Mouse (Mus musculus) kidney, adult 2 months (tissue): ENCODE results near the gene Zc3h12c. TPM values are rescaled to one million over a fixed set of nuclear protein-coding genes. Genes with fewer than 3 reads are reported as not detected.
"Not testable (repeated sequence)": the region's sequence is repeated elsewhere in the genome, so short reads cannot be mapped to it uniquely, and the experiment has no call there.

Experiments
- DNase-seq: peaks from one replicate; pipeline ENCODE4 v3.0.0; 2021
- H3K27ac ChIP-seq: fragments of 200-500 bp; 2 replicates; pipeline ENCODE4 v1.5.1; 2012; ENCODE audit warnings: low read depth, low read length, control low read depth, inconsistent platforms; ENCODE audit not compliant: insufficient read depth
- H3K27me3 ChIP-seq: fragments of 200-500 bp; replicated peaks from 2 replicates; pipeline ENCODE4 v1.6.1; 2012; ENCODE audit warnings: mild to moderate bottlenecking, moderate library complexity, low read length, inconsistent platforms; ENCODE audit not compliant: control insufficient read depth, insufficient read depth
- H3K36me3 ChIP-seq: fragments of 200-500 bp; 2 replicates; pipeline ENCODE4 v1.6.1; 2012; ENCODE audit warnings: mild to moderate bottlenecking, moderate library complexity, low read length, inconsistent platforms; ENCODE audit not compliant: control insufficient read depth, insufficient read depth
- H3K4me1 ChIP-seq: fragments of 200-500 bp; 2 replicates; pipeline ENCODE4 v1.6.1; 2011; ENCODE audit warnings: low read length; ENCODE audit not compliant: control insufficient read depth, insufficient read depth
- H3K4me3 ChIP-seq: fragments of 200-500 bp; 2 replicates; pipeline ENCODE4 v1.5.1; 2011; ENCODE audit warnings: mild to moderate bottlenecking, low read depth, low read length, control low read depth; ENCODE audit not compliant: insufficient read depth
- CTCF ChIP-seq: fragments of 200-500 bp; conservative IDR thresholded peaks from 2 replicates; pipeline ENCODE4 v1.5.1; 2011; ENCODE audit warnings: low read depth, mild to moderate bottlenecking, control low read depth, low read length, moderate library complexity, mixed read lengths; ENCODE audit not compliant: insufficient read depth, insufficient read length
- POLR2A ChIP-seq: fragments of 200-500 bp; IDR thresholded peaks from one replicate; pipeline ENCODE4 v1.6.1; 2011; ENCODE audit warnings: low read depth, low read length, control low read depth
- WGBS: fragments of 180-500 bp; shearing (Covaris S2); methylation state at CpG from one replicate; pipeline ENCODE4 v1.1.7; 2018; 5-methylcytosine and 5-hydroxymethylcytosine counted together
- polyA plus RNA-seq: library from polyadenylated mRNA; depleted of rRNA; stranded (reverse); fragments of >200 nt; gene quantifications from 2 replicates; pipeline ENCODE4 v1.2.3, GENCODE M21; 2012; rRNA removed

Zc3h12c gene
- polyA plus RNA-seq, 1 experiment, result 6.0 TPM

GRCm38 (mm10) chr9:52076089-52076488 is 92.3 kb downstream of the Zc3h12c start:
- no peaks in the 10 kb centered on the region for H3K27me3 ChIP-seq
- H3K4me1 ChIP-seq, result no peaks in the 10 kb centered on the region
- H3K36me3 ChIP-seq, result peaks cover 16% of the 10 kb centered on the region
- H3K4me3 ChIP-seq, result no peak overlapping the region
- TF ChIP-seq CTCF, result no peak
- TF ChIP-seq POLR2A, result no peak
- no peak overlapping the region for H3K27ac ChIP-seq
- WGBS, result 87% methylated on average over 2 of the region's 2 CpGs
- no peak for DNase-seq

- no peak for TF ChIP-seq POLR2A
- TF ChIP-seq CTCF, result no peak
- Histone ChIP-seq H3K4me3 (no peak overlapping the region), H3K27me3 (no peaks in the 10 kb centered on the region), H3K4me1 (no peaks in the 10 kb centered on the region), H3K36me3 (peaks cover 21% of the 10 kb centered on the region), H3K27ac (no peak overlapping the region)
- no peak for DNase-seq
These were observed 96.2 kb downstream of the Zc3h12c start for GRCm38 (mm10) chr9:52072202-52072601.

GRCm38 (mm10) chr9:52071352-52071751 is 97.0 kb downstream of the Zc3h12c start:
- DNase-seq, H3K4me3 ChIP-seq, H3K4me1 ChIP-seq, H3K27me3 ChIP-seq, H3K27ac ChIP-seq: not testable (repeated sequence)
- H3K36me3 ChIP-seq, result peaks cover 22% of the 10 kb centered on the region

- 87% methylated on average over 2 of the region's 2 CpGs for whole genome bisulfite sequencing
- no peaks in the 10 kb centered on the region for H3K4me1 ChIP-seq
- H3K27ac ChIP-seq, result no peak overlapping the region
- no peaks in the 10 kb centered on the region for H3K27me3 ChIP-seq
- DNase-seq, result no peak
- H3K4me3 ChIP-seq, result no peak overlapping the region
- H3K36me3 ChIP-seq, result peaks cover 23% of the 10 kb centered on the region
- no peak for TF ChIP-seq CTCF
These were observed 98.3 kb downstream of the Zc3h12c start for GRCm38 (mm10) chr9:52070052-52070451.

Other genes starting within 250 kb of the Zc3h12c start
- gene Fdx1, start 205.0 kb downstream of the Zc3h12c start, polyA plus RNA-seq, result 156 and 211 TPM in 2 replicates
- gene Rdx, start 121.4 kb downstream of the Zc3h12c start, polyA plus RNA-seq, result 25.5 and 39.2 TPM in 2 replicates